Mouse (Mus musculus): Measurements from ENCODE around the gene Lrrc17.

GRCm38 (mm10) chr5:21502936-21503610 lies 40.3 kb upstream of the Lrrc17 start:
- TF ChIP-seq GATA1 (IDR thresholded peaks at IDR 0.05; ENCODE audit: borderline replicate concordance, low read length) (no peak), FLI1 (IDR thresholded peaks at IDR 0.05; ENCODE audit: low read length) (no peak)
